Mouse (Mus musculus): Measurements from ENCODE around the gene Gm266. TPM values are rescaled to one million over a fixed set of nuclear protein-coding genes. Genes with fewer than 3 reads are reported as not detected.

The Gm266 gene
- polyA plus RNA-seq, 1 experiment, result 1.3 TPM

- no peaks in the 10 kb centered on the region for H3K4me1 ChIP-seq (ENCODE audit: control insufficient read depth, insufficient read depth, low read length)
- no peaks in the 10 kb centered on the region for H3K27me3 ChIP-seq (ENCODE audit: control insufficient read depth, insufficient read depth, low read length, poor library complexity, severe bottlenecking)
- TF ChIP-seq EP300 (IDR thresholded peaks at IDR 0.05; ENCODE audit: insufficient read depth, low read depth, low read length) (no peak), CTCF (IDR thresholded peaks at IDR 0.05; ENCODE audit: low read depth, low read length) (no peak), POLR2A (IDR thresholded peaks at IDR 0.05; ENCODE audit: insufficient read depth, low read length) (no peak)
- H3K36me3 ChIP-seq (ENCODE audit: control insufficient read depth, insufficient read depth, low read length, poor library complexity, severe bottlenecking), result no peaks in the 10 kb centered on the region
- H3K27ac ChIP-seq (ENCODE audit: insufficient read depth, low read length), result no peak overlapping the region
- no peaks in the 10 kb centered on the region for H3K9me3 ChIP-seq (replicated peaks; ENCODE audit: control insufficient read depth, insufficient read depth, low read length, poor library complexity, severe bottlenecking)
- no peak overlapping the region for H3K9ac ChIP-seq (ENCODE audit: low read depth, poor library complexity, severe bottlenecking)
- H3K4me3 ChIP-seq (ENCODE audit: low read depth, low read length), result no peak overlapping the region
These were observed 29.8 kb downstream of the Gm266 start for GRCm38 (mm10) chr12:111455860-111456259.

- Histone ChIP-seq H3K9ac (ENCODE audit: low read depth, poor library complexity, severe bottlenecking) (no peak overlapping the region), H3K36me3 (ENCODE audit: control insufficient read depth, insufficient read depth, low read length, poor library complexity, severe bottlenecking) (no peaks in the 10 kb centered on the region), H3K27ac (ENCODE audit: insufficient read depth, low read length) (no peak overlapping the region), H3K9me3 (replicated peaks; ENCODE audit: control insufficient read depth, insufficient read depth, low read length, poor library complexity, severe bottlenecking) (no peaks in the 10 kb centered on the region), H3K27me3 (ENCODE audit: control insufficient read depth, insufficient read depth, low read length, poor library complexity, severe bottlenecking) (no peaks in the 10 kb centered on the region), H3K4me3 (ENCODE audit: low read depth, low read length) (no peak overlapping the region), H3K4me1 (ENCODE audit: control insufficient read depth, insufficient read depth, low read length) (no peaks in the 10 kb centered on the region)
- TF ChIP-seq CTCF (IDR thresholded peaks at IDR 0.05; ENCODE audit: low read depth, low read length) (no peak), EP300 (IDR thresholded peaks at IDR 0.05; ENCODE audit: insufficient read depth, low read depth, low read length) (no peak), POLR2A (IDR thresholded peaks at IDR 0.05; ENCODE audit: insufficient read depth, low read length) (no peak)
These were observed 30.2 kb downstream of the Gm266 start for GRCm38 (mm10) chr12:111455311-111455846.

GRCm38 (mm10) chr12:111454543-111455280 lies 30.9 kb downstream of the Gm266 start:
- H3K27me3 ChIP-seq (ENCODE audit: control insufficient read depth, insufficient read depth, low read length, poor library complexity, severe bottlenecking), result no peaks in the 10 kb centered on the region
- no peak for TF ChIP-seq EP300 (IDR thresholded peaks at IDR 0.05; ENCODE audit: insufficient read depth, low read depth, low read length)
- H3K4me1 ChIP-seq (ENCODE audit: control insufficient read depth, insufficient read depth, low read length), result no peaks in the 10 kb centered on the region

GRCm38 (mm10) chr12:111454021-111454420 lies 31.6 kb downstream of the Gm266 start:
- TF ChIP-seq CTCF (IDR thresholded peaks at IDR 0.05; ENCODE audit: low read depth, low read length) (no peak), EP300 (IDR thresholded peaks at IDR 0.05; ENCODE audit: insufficient read depth, low read depth, low read length) (no peak)
- Histone ChIP-seq H3K27me3 (ENCODE audit: control insufficient read depth, insufficient read depth, low read length, poor library complexity, severe bottlenecking) (no peaks in the 10 kb centered on the region), H3K9me3 (replicated peaks; ENCODE audit: control insufficient read depth, insufficient read depth, low read length, poor library complexity, severe bottlenecking) (no peaks in the 10 kb centered on the region), H3K9ac (ENCODE audit: low read depth, poor library complexity, severe bottlenecking) (no peak overlapping the region), H3K4me1 (ENCODE audit: control insufficient read depth, insufficient read depth, low read length) (no peaks in the 10 kb centered on the region), H3K4me3 (ENCODE audit: low read depth, low read length) (no peak overlapping the region), H3K27ac (ENCODE audit: insufficient read depth, low read length) (no peak overlapping the region), H3K36me3 (ENCODE audit: control insufficient read depth, insufficient read depth, low read length, poor library complexity, severe bottlenecking) (no peaks in the 10 kb centered on the region)

More at GRCm38 (mm10) chr12:111454543-111455280, 30.9 kb downstream of the Gm266 start:
- Histone ChIP-seq H3K9me3 (replicated peaks; ENCODE audit: control insufficient read depth, insufficient read depth, low read length, poor library complexity, severe bottlenecking) (no peaks in the 10 kb centered on the region), H3K9ac (ENCODE audit: low read depth, poor library complexity, severe bottlenecking) (no peak overlapping the region), H3K4me3 (ENCODE audit: low read depth, low read length) (no peak overlapping the region), H3K36me3 (ENCODE audit: control insufficient read depth, insufficient read depth, low read length, poor library complexity, severe bottlenecking) (no peaks in the 10 kb centered on the region), H3K27ac (ENCODE audit: insufficient read depth, low read length) (no peak overlapping the region)

- Histone ChIP-seq H3K4me1 (ENCODE audit: control insufficient read depth, insufficient read depth, low read length) (no peaks in the 10 kb centered on the region), H3K4me3 (ENCODE audit: low read depth, low read length) (no peak overlapping the region)
- TF ChIP-seq CTCF (IDR thresholded peaks at IDR 0.05; ENCODE audit: low read depth, low read length), result no peak
These were observed 34.1 kb downstream of the Gm266 start for GRCm38 (mm10) chr12:111451561-111451960.

GRCm38 (mm10) chr12:111450359-111450758 lies 35.3 kb downstream of the Gm266 start:
- H3K36me3 ChIP-seq (ENCODE audit: control insufficient read depth, insufficient read depth, low read length, poor library complexity, severe bottlenecking), result no peaks in the 10 kb centered on the region
- H3K9me3 ChIP-seq (replicated peaks; ENCODE audit: control insufficient read depth, insufficient read depth, low read length, poor library complexity, severe bottlenecking), result no peaks in the 10 kb centered on the region
- H3K9ac ChIP-seq (ENCODE audit: low read depth, poor library complexity, severe bottlenecking), result no peak overlapping the region
- H3K4me3 ChIP-seq (ENCODE audit: low read depth, low read length), result no peak overlapping the region
- H3K27me3 ChIP-seq (ENCODE audit: control insufficient read depth, insufficient read depth, low read length, poor library complexity, severe bottlenecking), result no peaks in the 10 kb centered on the region
- H3K27ac ChIP-seq (ENCODE audit: insufficient read depth, low read length), result no peak overlapping the region
- H3K4me1 ChIP-seq (ENCODE audit: control insufficient read depth, insufficient read depth, low read length), result no peaks in the 10 kb centered on the region
- TF ChIP-seq EP300 (IDR thresholded peaks at IDR 0.05; ENCODE audit: insufficient read depth, low read depth, low read length), result no peak
- no peak for TF ChIP-seq CTCF (IDR thresholded peaks at IDR 0.05; ENCODE audit: low read depth, low read length)
- no peak for TF ChIP-seq POLR2A (IDR thresholded peaks at IDR 0.05; ENCODE audit: insufficient read depth, low read length)

More at GRCm38 (mm10) chr12:111451561-111451960, 34.1 kb downstream of the Gm266 start:
- no peaks in the 10 kb centered on the region for H3K27me3 ChIP-seq (ENCODE audit: control insufficient read depth, insufficient read depth, low read length, poor library complexity, severe bottlenecking)
- H3K36me3 ChIP-seq (ENCODE audit: control insufficient read depth, insufficient read depth, low read length, poor library complexity, severe bottlenecking), result no peaks in the 10 kb centered on the region
- no peak overlapping the region for H3K27ac ChIP-seq (ENCODE audit: insufficient read depth, low read length)
- no peak overlapping the region for H3K9ac ChIP-seq (ENCODE audit: low read depth, poor library complexity, severe bottlenecking)
- H3K9me3 ChIP-seq (replicated peaks; ENCODE audit: control insufficient read depth, insufficient read depth, low read length, poor library complexity, severe bottlenecking), result no peaks in the 10 kb centered on the region
